Mouse (Mus musculus): ENCODE measurements around the gene Fbxl17.

DNA sequence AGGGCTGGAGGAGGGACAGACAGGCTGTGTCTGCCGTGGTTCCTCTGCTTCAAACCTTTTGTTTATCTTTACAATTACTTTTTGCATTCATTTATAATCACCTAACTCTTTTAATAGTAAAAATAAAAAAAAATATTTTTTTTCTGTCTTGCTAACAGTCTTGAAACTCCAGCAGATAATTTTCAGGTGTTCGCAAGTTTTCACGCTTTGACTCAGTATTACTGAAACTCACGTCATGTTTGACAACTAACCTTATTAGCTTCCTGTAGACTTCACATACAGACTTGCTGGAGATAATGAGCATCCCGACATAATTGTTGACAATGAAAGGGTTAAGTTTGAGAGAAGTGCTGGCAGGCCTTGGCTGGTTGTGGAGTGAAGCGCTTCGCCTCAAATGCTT lies 340.6 kb downstream of the Fbxl17 start:
- TF ChIP-seq CTCF (IDR thresholded peaks at IDR 0.05 in 2 of 3, conservative IDR thresholded peaks at IDR 0.05 in 1 of 3; ENCODE audit: control insufficient read depth in 1 of 3, insufficient read depth in 1 of 3, low read depth in 2 of 3, low read length in 3 of 3, poor library complexity in 1 of 3, severe bottlenecking in 1 of 3) (no peak), POLR2A (IDR thresholded peaks at IDR 0.05; ENCODE audit: control insufficient read depth in 1 of 2, insufficient read depth in 1 of 2, low read depth in 1 of 2, low read length in 2 of 2, poor library complexity in 1 of 2) (no peak), CHD2 (IDR thresholded peaks at IDR 0.05; ENCODE audit: low read length) (no peak), GATA1 (IDR thresholded peaks at IDR 0.05; ENCODE audit: low read depth, low read length) (no peak), RAD21 (IDR thresholded peaks at IDR 0.05; ENCODE audit: low read depth, low read length) (no peak), ETS1 (IDR thresholded peaks at IDR 0.05; ENCODE audit: low read depth, low read length) (no peak), CHD1 (IDR thresholded peaks at IDR 0.05; ENCODE audit: low read depth, low read length) (no peak)

All from MEL (cell line).